Mouse (Mus musculus) layer of hippocampus, adult 2 months (tissue): ENCODE measurements at regions not wholly inside any gene's neighbourhood (a gene's known extent, or its start where the extent isn't known, plus 50 kb on each side); places are given as distances from the start of the nearest gene placed in this dataset.

Source experiments
- DNase-seq, 2 experiments: peaks; one replicate each; pipeline ENCODE4 v3.0.0; 2022; ENCODE audit warnings: low spot score in 2 of 2
- H3K27ac ChIP-seq: fragments of 200-600 bp; 2 replicates; pipeline ENCODE4 v1.8.1; 2022
- H3K4me3 ChIP-seq: fragments of 200-600 bp; 2 replicates; pipeline ENCODE4 v1.8.1; 2022; ENCODE audit warnings: mild to moderate bottlenecking
- CTCF ChIP-seq: fragments of 200-600 bp; conservative IDR thresholded peaks from 2 replicates; pipeline ENCODE4 v1.8.1; 2022; ENCODE audit warnings: antibody characterized with exemption, mild to moderate bottlenecking, moderate library complexity

DNA sequence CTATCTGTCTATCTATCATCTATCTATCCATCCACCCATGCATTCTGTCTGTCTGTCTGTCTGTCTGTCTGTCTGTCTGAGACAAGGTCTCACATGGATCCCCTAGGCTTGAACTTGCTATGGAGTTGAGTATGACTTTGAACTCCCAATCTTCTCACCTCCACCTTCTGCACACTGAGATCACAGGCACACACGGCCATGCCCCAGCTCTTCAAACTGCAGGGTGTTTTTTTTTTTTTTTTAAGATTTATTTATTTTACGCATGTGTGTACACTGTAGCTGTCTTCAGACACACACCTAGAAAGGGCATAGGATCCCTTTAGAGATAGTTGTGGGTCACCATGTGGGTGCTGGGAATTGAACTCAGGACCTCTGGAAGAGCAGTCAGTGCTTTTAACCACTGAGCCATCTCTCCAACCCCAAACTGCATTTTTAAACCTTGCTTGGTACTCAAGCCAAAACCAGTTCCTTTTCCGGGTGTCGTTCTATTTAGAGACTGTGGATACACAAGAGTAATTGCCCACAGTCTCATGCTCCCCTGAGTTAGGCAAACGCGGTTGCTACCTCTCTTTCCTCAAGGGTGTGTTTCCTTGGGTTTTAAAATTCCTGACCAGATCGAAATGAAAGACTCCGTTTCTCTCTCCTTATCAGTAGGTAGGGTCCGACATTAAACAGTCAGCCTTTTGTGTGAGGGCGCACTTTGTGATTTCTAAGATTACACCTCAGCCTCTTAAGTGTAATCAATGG lies 57.0 kb upstream of the Zfp217 start:
- Histone ChIP-seq H3K27ac (no peak overlapping the region), H3K4me3 (peak overlapping the region; percentile 44)
- DNase-seq = no peak
- TF ChIP-seq CTCF = no peak

DNA sequence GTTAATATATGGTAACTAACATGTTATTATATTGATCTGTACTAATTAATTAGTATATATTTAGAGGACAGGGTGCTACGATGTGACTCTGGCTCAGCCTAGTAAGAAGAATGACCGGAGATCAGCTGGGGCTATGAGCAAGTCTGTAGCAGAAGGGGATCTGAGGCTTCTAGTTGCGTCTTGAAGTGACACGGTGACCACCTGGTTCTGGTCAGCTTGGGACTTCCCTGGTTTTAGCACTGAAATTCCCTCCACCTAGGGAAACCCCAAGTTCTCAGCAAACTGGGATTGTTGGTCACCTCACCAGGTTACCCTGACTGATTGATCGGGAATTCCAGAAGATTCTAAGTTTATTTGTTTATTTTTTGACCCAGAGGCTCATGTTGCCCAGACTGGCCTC lies 55.6 kb upstream of the Zfp217 start:
- TF ChIP-seq CTCF = no peak
- H3K4me3 ChIP-seq = no peak overlapping the region
- DNase-seq = no peak
- no peak overlapping the region for H3K27ac ChIP-seq

DNA sequence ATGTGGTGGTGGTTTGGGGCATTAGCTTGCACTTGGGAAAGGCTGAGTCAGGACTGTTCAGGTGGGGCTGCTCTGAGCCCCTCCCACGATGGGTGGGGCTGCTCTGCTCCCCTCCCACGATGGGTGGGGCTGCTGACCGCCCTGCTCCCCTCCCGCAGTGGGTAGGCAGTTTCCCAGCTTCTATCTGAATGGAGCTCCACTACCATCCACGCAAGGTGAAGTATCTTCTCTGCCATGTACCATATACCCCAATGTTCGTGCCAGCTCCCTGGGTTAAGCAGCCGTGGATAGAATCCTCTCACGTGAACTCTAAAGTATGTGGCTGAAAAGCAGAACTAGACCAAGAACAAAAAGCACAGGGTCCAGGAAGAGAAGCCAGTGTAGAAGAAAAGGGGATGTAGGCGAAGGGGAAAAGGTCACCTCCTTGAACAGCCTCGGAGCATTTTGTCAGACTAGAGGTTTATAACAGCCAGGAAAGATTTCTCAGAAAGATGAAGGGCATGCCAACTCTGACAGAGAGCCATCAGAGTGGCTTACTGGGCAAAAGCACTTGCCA lies 54.0 kb upstream of the Zfp217 start:
- Histone ChIP-seq H3K27ac (no peak overlapping the region), H3K4me3 (no peak overlapping the region)
- DNase-seq = no peak
- TF ChIP-seq CTCF = no peak
